Mouse (Mus musculus): ENCODE data around the gene Apopt1.

Apopt1 gene

GRCm38 (mm10) chr12:111774845-111775244, 61.8 kb downstream of the Apopt1 start:
- DNase-seq (ENCODE audit: low read depth), result no peak

GRCm38 (mm10) chr12:111777919-111778318, 64.9 kb downstream of the Apopt1 start:
- no peak for DNase-seq (ENCODE audit: low read depth)

GRCm38 (mm10) chr12:111779544-111779943, 66.5 kb downstream of the Apopt1 start:
- no peak for DNase-seq (ENCODE audit: low read depth)

GRCm38 (mm10) chr12:111785174-111785573, 72.1 kb downstream of the Apopt1 start:
- no peak for DNase-seq (ENCODE audit: low read depth)

- DNase-seq (ENCODE audit: low read depth), result no peak
Observed at GRCm38 (mm10) chr12:111787015-111787414, 74.0 kb downstream of the Apopt1 start.

- DNase-seq (ENCODE audit: low read depth), result no peak
Observed at GRCm38 (mm10) chr12:111790090-111790489, 77.0 kb downstream of the Apopt1 start.

- DNase-seq (ENCODE audit: low read depth), result no peak
Observed at GRCm38 (mm10) chr12:111790631-111791030, 77.6 kb downstream of the Apopt1 start.

GRCm38 (mm10) chr12:111791474-111792104, 78.5 kb downstream of the Apopt1 start:
- DNase-seq (ENCODE audit: low read depth), result no peak

- no peak for DNase-seq (ENCODE audit: low read depth)
Observed at GRCm38 (mm10) chr12:111794102-111794501, 81.0 kb downstream of the Apopt1 start.

GRCm38 (mm10) chr12:111794526-111795179, 81.6 kb downstream of the Apopt1 start:
- no peak for DNase-seq (ENCODE audit: low read depth)

- no peak for DNase-seq (ENCODE audit: low read depth)
Observed at GRCm38 (mm10) chr12:111795180-111795895, 82.3 kb downstream of the Apopt1 start.

GRCm38 (mm10) chr12:111797251-111797650, 84.2 kb downstream of the Apopt1 start:
- DNase-seq (ENCODE audit: low read depth), result no peak

GRCm38 (mm10) chr12:111798493-111798892, 85.4 kb downstream of the Apopt1 start:
- no peak for DNase-seq (ENCODE audit: low read depth)

- DNase-seq (ENCODE audit: low read depth), result no peak
Observed at GRCm38 (mm10) chr12:111800459-111801183, 87.6 kb downstream of the Apopt1 start.

- no peak for DNase-seq (ENCODE audit: low read depth)
Observed at GRCm38 (mm10) chr12:111803538-111803937, 90.5 kb downstream of the Apopt1 start.

Data from fibroblast of lung, adult 2 months (primary cell).